Mouse (Mus musculus) macrophage (primary cell): ENCODE data around the gene Tcl1. TPM values are rescaled to one million over a fixed set of nuclear protein-coding genes. Genes with fewer than 3 reads are reported as not detected.
"Not testable (repeated sequence)": the region's sequence is repeated elsewhere in the genome, so short reads cannot be mapped to it uniquely, and the experiment has no call there.

Source experiments
- H3K27ac ChIP-seq: fragments of 350-480 bp; formaldehyde crosslinking; 2 replicates; pipeline ENCODE4 v1.9.0; 2021
- H3K36me3 ChIP-seq: fragments of 350-480 bp; formaldehyde crosslinking; 2 replicates; pipeline ENCODE4 v1.9.0; 2021; ENCODE audit errors: inconsistent target
- H3K4me3 ChIP-seq: fragments of 350-480 bp; formaldehyde crosslinking; 2 replicates; pipeline ENCODE4 v1.9.0; 2021; ENCODE audit errors: inconsistent target
- H3K79me2 ChIP-seq: fragments of 350-480 bp; formaldehyde crosslinking; 2 replicates; pipeline ENCODE4 v1.9.0; 2021; ENCODE audit errors: inconsistent target
- WGBS: methylation state at CpG from one replicate; pipeline ENCODE4 v1.1.7; 2026; ENCODE audit warnings: inconsistent platforms; ENCODE audit not compliant: missing documents; 5-methylcytosine and 5-hydroxymethylcytosine counted together
- polyA plus RNA-seq: library from polyadenylated mRNA; stranded (reverse); fragments of 250-400 nt; gene quantifications from 3 replicates; pipeline ENCODE4 v1.2.4, GENCODE M21; 2018; ENCODE audit warnings: inconsistent platforms

Tcl1 gene
- polyA plus RNA-seq, 1 experiment from 2014 or later, result not detected

GRCm38 (mm10) chr12:105208441-105208840, 14.2 kb downstream of the Tcl1 start:
- no peak overlapping the region for H3K27ac ChIP-seq
- H3K4me3 ChIP-seq, result no peak overlapping the region
- WGBS, result 100% methylated on average over 1 of the region's 1 CpGs
- H3K36me3 ChIP-seq, result no peaks in the 10 kb centered on the region
- H3K79me2 ChIP-seq, result no peaks in the 10 kb centered on the region

GRCm38 (mm10) chr12:105207071-105207470, 15.5 kb downstream of the Tcl1 start:
- Histone ChIP-seq H3K27ac (no peak overlapping the region), H3K4me3 (no peak overlapping the region), H3K79me2 (no peaks in the 10 kb centered on the region), H3K36me3 (no peaks in the 10 kb centered on the region)
- WGBS, result 67% methylated on average over 1 of the region's 1 CpGs

- H3K27ac ChIP-seq, H3K36me3 ChIP-seq, H3K79me2 ChIP-seq, H3K4me3 ChIP-seq: not testable (repeated sequence)
- WGBS, result 100% methylated on average over 1 of the region's 1 CpGs
These were observed 20.9 kb downstream of the Tcl1 start, which contains the start of gene Tcl1b4 for GRCm38 (mm10) chr12:105201657-105202056. Gene Tcl1b4, plus strand, starts transcription at chr12:105201957.

- not testable (repeated sequence) for H3K27ac ChIP-seq, H3K4me3 ChIP-seq, H3K36me3 ChIP-seq, H3K79me2 ChIP-seq
- WGBS, result 85% methylated on average over 7 of the region's 7 CpGs
These were observed 22.7 kb downstream of the Tcl1 start for GRCm38 (mm10) chr12:105199684-105200497.

GRCm38 (mm10) chr12:105190743-105191142, 31.9 kb downstream of the Tcl1 start, which contains the start of gene Tcl1b3:
Gene Tcl1b3, plus strand, starts transcription at chr12:105191043.
- H3K4me3 ChIP-seq, H3K79me2 ChIP-seq, H3K36me3 ChIP-seq, H3K27ac ChIP-seq: not testable (repeated sequence)
- WGBS, result 96% methylated on average over 6 of the region's 6 CpGs

- not testable (repeated sequence) for H3K36me3 ChIP-seq, H3K79me2 ChIP-seq, H3K4me3 ChIP-seq, H3K27ac ChIP-seq
- WGBS, result 36% methylated on average over 2 of the region's 2 CpGs
These were observed 33.6 kb downstream of the Tcl1 start for GRCm38 (mm10) chr12:105188980-105189379.

- H3K79me2 ChIP-seq, H3K27ac ChIP-seq, H3K4me3 ChIP-seq, H3K36me3 ChIP-seq: not testable (repeated sequence)
- WGBS, result 7% methylated on average over 3 of the region's 4 CpGs
These were observed 41.5 kb downstream of the Tcl1 start for GRCm38 (mm10) chr12:105181040-105181644.

GRCm38 (mm10) chr12:105176044-105176443, 46.5 kb downstream of the Tcl1 start, which contains the start of gene Tcl1b5:
Gene Tcl1b5, plus strand, starts transcription at chr12:105176344.
- H3K4me3 ChIP-seq, H3K27ac ChIP-seq, H3K36me3 ChIP-seq, H3K79me2 ChIP-seq: not testable (repeated sequence)
- 79% methylated on average over 3 of the region's 3 CpGs for WGBS

GRCm38 (mm10) chr12:105174318-105174717, 48.3 kb downstream of the Tcl1 start:
- 18% methylated on average over 2 of the region's 2 CpGs for WGBS
- not testable (repeated sequence) for H3K79me2 ChIP-seq, H3K4me3 ChIP-seq, H3K27ac ChIP-seq, H3K36me3 ChIP-seq

GRCm38 (mm10) chr12:105173366-105173765, 49.2 kb downstream of the Tcl1 start:
- Histone ChIP-seq H3K4me3 (no peak overlapping the region), H3K27ac (no peak overlapping the region), H3K36me3 (no peaks in the 10 kb centered on the region), H3K79me2 (no peaks in the 10 kb centered on the region)
- 94% methylated on average over 2 of the region's 2 CpGs for WGBS

Other genes with a start within 250 kb of the Tcl1 start
- 6.4 to 13.5 TPM (median 8.7 TPM) in 3 replicates for gene Syne3, start 213.0 kb downstream of the Tcl1 start, polyA plus RNA-seq
- 5.1 to 28.7 TPM (median 17.8 TPM) in 3 replicates for gene Glrx5, start 190.1 kb downstream of the Tcl1 start, polyA plus RNA-seq
- gene Tcl1b2, start 76.8 kb downstream of the Tcl1 start, polyA plus RNA-seq, result not detected in 3 replicates
- gene Tcl1b1, start 63.1 kb downstream of the Tcl1 start, polyA plus RNA-seq, result not detected in 3 replicates
- not detected in 3 replicates for gene Tcl1b5, start 46.4 kb downstream of the Tcl1 start, polyA plus RNA-seq
- gene Tcl1b3, start 31.8 kb downstream of the Tcl1 start, polyA plus RNA-seq, result not detected in 3 replicates
- gene Tcl1b4, start 20.8 kb downstream of the Tcl1 start, polyA plus RNA-seq, result not detected in 3 replicates
- gene Tunar, start 111.1 kb upstream of the Tcl1 start, polyA plus RNA-seq, result not detected in 3 replicates
- not detected in 3 replicates for gene D430019H16Rik, start 231.1 kb upstream of the Tcl1 start, polyA plus RNA-seq